Mouse (Mus musculus) C2C12 (cell line): ENCODE data around the gene Arhgap27. TPM values are rescaled to one million over a fixed set of nuclear protein-coding genes. Genes with fewer than 3 reads are reported as not detected.

Experiments
- H3K27me3 ChIP-seq: one replicate; pipeline ENCODE4 v1.6.1; 2011; ENCODE audit not compliant: control insufficient read depth, insufficient read depth, insufficient read length
- H3K36me3 ChIP-seq: one replicate; pipeline ENCODE4 v1.6.1; 2011; ENCODE audit not compliant: control insufficient read depth, insufficient read depth
- H3K4me3 ChIP-seq: one replicate; pipeline ENCODE4 v1.5.1; 2011; ENCODE audit warnings: mild to moderate bottlenecking, control low read depth; ENCODE audit not compliant: poor library complexity, insufficient read depth, severe bottlenecking
- H3K79me2 ChIP-seq: one replicate; pipeline ENCODE4 v1.6.1; 2011; ENCODE audit not compliant: control insufficient read depth, insufficient read depth
- H3K79me3 ChIP-seq: one replicate; pipeline ENCODE4 v1.6.1; 2011; ENCODE audit warnings: low read depth, control low read depth
- H3ac ChIP-seq: one replicate; pipeline ENCODE3; 2011; ENCODE audit warnings: low read depth; ENCODE audit not compliant: control insufficient read depth, insufficient read length
- CEBPB ChIP-seq: IDR thresholded peaks from one replicate; pipeline ENCODE4 v1.6.1; 2011; ENCODE audit warnings: low read depth, mild to moderate bottlenecking, control low read depth, moderate library complexity
- CTCF ChIP-seq: IDR thresholded peaks from one replicate; pipeline ENCODE4 v1.5.1; 2011; ENCODE audit not compliant: control insufficient read depth, insufficient read depth, insufficient read length
- FOSL1 ChIP-seq: IDR thresholded peaks from one replicate; pipeline ENCODE4 v1.8.0; 2011; ENCODE audit warnings: mild to moderate bottlenecking, low read length; ENCODE audit not compliant: poor library complexity, insufficient read depth, severe bottlenecking
- MAX ChIP-seq: IDR thresholded peaks from one replicate; pipeline ENCODE4 v1.6.1; 2011; ENCODE audit warnings: mild to moderate bottlenecking, control low read depth
- MYOD1 ChIP-seq: IDR thresholded peaks from one replicate; pipeline ENCODE4 v1.6.1; 2011; ENCODE audit warnings: low read depth; ENCODE audit not compliant: control insufficient read depth, insufficient read length
- MYOG ChIP-seq: IDR thresholded peaks from one replicate; pipeline ENCODE4 v1.6.1; 2011; ENCODE audit not compliant: control insufficient read depth, insufficient read length; ENCODE audit errors: extremely low read depth
- USF1 ChIP-seq: IDR thresholded peaks from one replicate; pipeline ENCODE4 v1.6.1; 2011; ENCODE audit warnings: low read depth, mild to moderate bottlenecking, control low read depth, moderate library complexity
- polyA plus RNA-seq: library from polyadenylated mRNA; unstranded; fragments of >200 nt; fragmentation: generic; extraction: Trizol; gene quantifications from one replicate; pipeline ENCODE4 v1.2.1, GENCODE M21; 2012; ENCODE audit warnings: missing spikeins

Gene Arhgap27
- polyA plus RNA-seq, 1 experiment: 0.19 TPM

DNA sequence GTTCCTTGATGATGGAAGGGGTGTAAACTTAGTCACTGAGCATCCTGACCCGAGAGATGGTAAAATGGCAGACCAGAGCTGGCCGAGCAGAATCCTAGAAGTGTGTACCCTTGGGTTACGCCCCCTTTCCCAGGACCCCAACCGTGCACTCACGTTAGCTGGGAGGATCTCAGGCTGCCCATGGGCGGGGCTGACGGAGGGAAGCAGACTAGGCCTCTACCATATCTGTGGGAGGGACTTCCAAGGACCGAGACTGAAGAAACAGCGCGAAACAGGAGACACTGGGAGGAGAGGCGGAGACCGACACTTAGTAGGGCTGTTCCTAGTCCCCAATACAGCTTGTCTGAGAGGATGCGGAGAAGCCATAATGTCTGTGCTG lies 1.4 kb downstream of the Arhgap27 start:
- Histone ChIP-seq H3K79me2 (no peaks in the 10 kb centered on the region), H3K27me3 (peaks cover 8% of the 10 kb centered on the region), H3K79me3 (no peaks in the 10 kb centered on the region), H3ac (no peak overlapping the region), H3K36me3 (no peaks in the 10 kb centered on the region), H3K4me3 (no peak overlapping the region)
- TF ChIP-seq MAX (no peak), USF1 (no peak), CEBPB (no peak), MYOG (no peak), FOSL1 (no peak), MYOD1 (no peak), CTCF (no peak)

- no peaks in the 10 kb centered on the region for H3K36me3 ChIP-seq
- no peak overlapping the region for H3K4me3 ChIP-seq
- no peak overlapping the region for H3ac ChIP-seq
- peaks cover 10% of the 10 kb centered on the region for H3K27me3 ChIP-seq
- no peaks in the 10 kb centered on the region for H3K79me2 ChIP-seq
- TF ChIP-seq CTCF (no peak), USF1 (no peak), MYOD1 (no peak), MYOG (no peak), MAX (no peak), FOSL1 (no peak)
- no peaks in the 10 kb centered on the region for H3K79me3 ChIP-seq
Measured at GRCm38 (mm10) chr11:103361396-103362053, 2.0 kb downstream of the Arhgap27 start.

GRCm38 (mm10) chr11:103360661-103361081 lies 2.8 kb downstream of the Arhgap27 start:
- H3ac ChIP-seq: no peak overlapping the region
- H3K27me3 ChIP-seq: peaks cover 12% of the 10 kb centered on the region
- no peaks in the 10 kb centered on the region for H3K79me3 ChIP-seq
- H3K4me3 ChIP-seq: no peak overlapping the region
- H3K79me2 ChIP-seq: no peaks in the 10 kb centered on the region
- no peak for TF ChIP-seq MYOG
- TF ChIP-seq MAX: no peak
- TF ChIP-seq FOSL1: no peak
- TF ChIP-seq USF1: no peak
- TF ChIP-seq CTCF: no peak
- no peak for TF ChIP-seq CEBPB
- no peak for TF ChIP-seq MYOD1
- no peaks in the 10 kb centered on the region for H3K36me3 ChIP-seq

GRCm38 (mm10) chr11:103359841-103360641 lies 3.5 kb downstream of the Arhgap27 start:
- TF ChIP-seq MAX (peak; percentile 60), FOSL1 (no peak), CTCF (peak; percentile 97)
- Histone ChIP-seq H3ac (peak overlapping the region; percentile 51), H3K36me3 (no peaks in the 10 kb centered on the region), H3K27me3 (peaks cover 12% of the 10 kb centered on the region), H3K79me3 (no peaks in the 10 kb centered on the region), H3K4me3 (no peak overlapping the region), H3K79me2 (no peaks in the 10 kb centered on the region)

- no peaks in the 10 kb centered on the region for H3K79me3 ChIP-seq
- TF ChIP-seq MAX (peak; percentile 52), FOSL1 (no peak), MYOG (no peak), CTCF (peak; percentile 94), CEBPB (no peak), USF1 (peak; percentile 28), MYOD1 (no peak)
- H3K4me3 ChIP-seq: no peak overlapping the region
- peaks cover 12% of the 10 kb centered on the region for H3K27me3 ChIP-seq
- H3ac ChIP-seq: peak overlapping the region; percentile 19
- no peaks in the 10 kb centered on the region for H3K79me2 ChIP-seq
- no peaks in the 10 kb centered on the region for H3K36me3 ChIP-seq
Measured at GRCm38 (mm10) chr11:103359122-103359521, 4.4 kb downstream of the Arhgap27 start.

GRCm38 (mm10) chr11:103358316-103358715 lies 5.2 kb downstream of the Arhgap27 start:
- H3K27me3 ChIP-seq: peaks cover 12% of the 10 kb centered on the region
- H3K4me3 ChIP-seq: no peak overlapping the region
- no peaks in the 10 kb centered on the region for H3K79me2 ChIP-seq
- no peaks in the 10 kb centered on the region for H3K36me3 ChIP-seq
- H3K79me3 ChIP-seq: no peaks in the 10 kb centered on the region
- TF ChIP-seq FOSL1: no peak
- no peak for TF ChIP-seq MAX
- no peak for TF ChIP-seq CTCF
- no peak for TF ChIP-seq CEBPB
- no peak for TF ChIP-seq MYOG
- TF ChIP-seq USF1: no peak
- no peak for TF ChIP-seq MYOD1
- no peak overlapping the region for H3ac ChIP-seq
